Mouse (Mus musculus): ENCODE results near the gene St8sia1.

Gene St8sia1

GRCm38 (mm10) chr6:142780574-142781033 lies 183.6 kb downstream of the St8sia1 start:
- no peak for DNase-seq

- no peak for DNase-seq
These were observed 184.3 kb downstream of the St8sia1 start for GRCm38 (mm10) chr6:142779812-142780573.

- DNase-seq = peak; percentile 71
These were observed 185.0 kb downstream of the St8sia1 start for GRCm38 (mm10) chr6:142779045-142779811.

GRCm38 (mm10) chr6:142776935-142777334 lies 187.3 kb downstream of the St8sia1 start:
- no peak for DNase-seq

GRCm38 (mm10) chr6:142773566-142773965 lies 190.7 kb downstream of the St8sia1 start:
- no peak for DNase-seq

- DNase-seq = peak; percentile 34
These were observed 192.6 kb downstream of the St8sia1 start for GRCm38 (mm10) chr6:142771643-142772042.
